Mouse (Mus musculus) lung, postnatal 36 days (tissue): ENCODE measurements at regions not wholly inside any gene's neighbourhood (a gene's known extent, or its start where the extent isn't known, plus 50 kb on each side); places are given as distances from the start of the nearest gene placed in this dataset.
"Not testable (repeated sequence)": the region's sequence is repeated elsewhere in the genome, so short reads cannot be mapped to it uniquely, and the experiment has no call there.

Experiments used
- DNase-seq: peaks from one replicate; pipeline ENCODE4 v3.0.0; 2022; ENCODE audit warnings: mixed read lengths

GRCm38 (mm10) chr19:27694478-27694877, 264.9 kb upstream of the Pum3 start:
- no peak for DNase-seq

GRCm38 (mm10) chr19:27693706-27694105, 264.1 kb upstream of the Pum3 start:
- peak; percentile 7 for DNase-seq

- DNase-seq, result no peak
These were observed 263.3 kb upstream of the Pum3 start for GRCm38 (mm10) chr19:27692944-27693343.

- DNase-seq, result peak; percentile 0
These were observed 253.8 kb upstream of the Pum3 start for GRCm38 (mm10) chr19:27683426-27683825.

- DNase-seq, result no peak
These were observed 249.8 kb upstream of the Pum3 start for GRCm38 (mm10) chr19:27679427-27679826.

GRCm38 (mm10) chr19:27672679-27673190, 243.1 kb upstream of the Pum3 start:
- no peak for DNase-seq

GRCm38 (mm10) chr19:27663296-27663695, 233.7 kb upstream of the Pum3 start:
- peak; percentile 1 for DNase-seq

- no peak for DNase-seq
These were observed 211.4 kb upstream of the Pum3 start for GRCm38 (mm10) chr19:27641001-27641400.

- no peak for DNase-seq
These were observed 203.5 kb upstream of the Pum3 start for GRCm38 (mm10) chr19:27633105-27633504.

GRCm38 (mm10) chr19:27627626-27628025, 198.0 kb upstream of the Pum3 start:
- no peak for DNase-seq

GRCm38 (mm10) chr19:27617522-27617921, 187.9 kb upstream of the Pum3 start:
- peak; percentile 50 for DNase-seq

- no peak for DNase-seq
These were observed 177.3 kb upstream of the Pum3 start for GRCm38 (mm10) chr19:27606933-27607332.

- DNase-seq, result no peak
These were observed 173.7 kb upstream of the Pum3 start for GRCm38 (mm10) chr19:27603296-27603695.

GRCm38 (mm10) chr19:27601551-27601950, 171.9 kb upstream of the Pum3 start:
- no peak for DNase-seq

- DNase-seq, result not testable (repeated sequence)
These were observed 170.8 kb upstream of the Pum3 start for GRCm38 (mm10) chr19:27600386-27600785.

- DNase-seq, result no peak
These were observed 170.1 kb upstream of the Pum3 start for GRCm38 (mm10) chr19:27599639-27600308.

GRCm38 (mm10) chr19:27598350-27598749, 168.7 kb upstream of the Pum3 start:
- no peak for DNase-seq

GRCm38 (mm10) chr19:27585566-27585965, 155.9 kb upstream of the Pum3 start:
- DNase-seq, result no peak

GRCm38 (mm10) chr19:27582111-27582500, 152.5 kb upstream of the Pum3 start:
- no peak for DNase-seq

- DNase-seq, result peak; percentile 12
These were observed 151.9 kb upstream of the Pum3 start for GRCm38 (mm10) chr19:27581362-27582110.

- no peak for DNase-seq
These were observed 146.9 kb upstream of the Pum3 start for GRCm38 (mm10) chr19:27576478-27576877.

GRCm38 (mm10) chr19:27566929-27567328, 137.3 kb upstream of the Pum3 start:
- no peak for DNase-seq

- no peak for DNase-seq
These were observed 136.4 kb upstream of the Pum3 start for GRCm38 (mm10) chr19:27566060-27566459.

- no peak for DNase-seq
These were observed 134.5 kb upstream of the Pum3 start for GRCm38 (mm10) chr19:27564086-27564485.
